In genomic region chr4:41653296-41653695, GRCm38 (mm10) we compare ENCODE assay signal across 8 mouse cellular contexts. TPM values are rescaled to one million over a fixed set of nuclear protein-coding genes. Genes with fewer than 3 reads are reported as not detected.
DNase-seq lines count a peak whose midpoint lies in the region; ATAC-seq and TF ChIP-seq lines count a peak whose summit lies in the region.

No protein-coding gene starts in this region.

- no peaks in the 10 kb centered on the region for H3K27me3 ChIP-seq in testis, adult 2 months (ENCODE audit: control insufficient read depth, insufficient read depth, low read length)
- no peaks in the 10 kb centered on the region for H3K27me3 ChIP-seq in kidney, adult 2 months (replicated peaks; ENCODE audit: control insufficient read depth, insufficient read depth, low read length)
- 0 out of 2 replicates have a peak, but pooled peaks cover 17% of the 10 kb centered on the region for H3K27me3 ChIP-seq in limb, embryonic 14.5 days (ENCODE audit: control insufficient read depth, insufficient read depth, low read length)
- no peaks in the 10 kb centered on the region for H3K27me3 ChIP-seq in neural tube, embryonic 12.5 days (replicated peaks)

- peak; percentile 71; the same call in 1 of the 2 replicates for TF ChIP-seq CTCF in testis, adult 2 months (IDR thresholded peaks at IDR 0.05; ENCODE audit: control insufficient read depth, insufficient read depth, insufficient replicate concordance, low read depth, low read length)
- peak; percentile 77 for TF ChIP-seq CTCF in kidney, adult 2 months (conservative IDR thresholded peaks at IDR 0.05; ENCODE audit: insufficient read depth, insufficient read length, low read depth, low read length)

- ATAC-seq in limb, embryonic 14.5 days (ENCODE audit: low FRiP score, low read depth): no peak
- peak; percentile 61; the same call in 1 of the 2 replicates for ATAC-seq in neural tube, embryonic 12.5 days (ENCODE audit: low FRiP score, low read depth)

- H3K36me3 ChIP-seq in testis, adult 2 months (ENCODE audit: control insufficient read depth, insufficient read depth, low read length): no peaks in the 10 kb centered on the region
- H3K36me3 ChIP-seq in kidney, adult 2 months (ENCODE audit: control insufficient read depth, insufficient read depth, low read length): no peaks in the 10 kb centered on the region
- H3K36me3 ChIP-seq in limb, embryonic 14.5 days (ENCODE audit: control insufficient read depth, insufficient read depth, low read length): no peaks in the 10 kb centered on the region
- H3K36me3 ChIP-seq in neural tube, embryonic 12.5 days: peaks cover 22% of the 10 kb centered on the region

- H3K9ac ChIP-seq in limb, embryonic 14.5 days (ENCODE audit: low read depth, low read length, severe bottlenecking): no peak overlapping the region
- H3K9ac ChIP-seq in neural tube, embryonic 12.5 days: no peak overlapping the region

- no peak overlapping the region for H3K4me2 ChIP-seq in limb, embryonic 14.5 days (replicated peaks; ENCODE audit: low read depth, low read length, severe bottlenecking)
- H3K4me2 ChIP-seq in neural tube, embryonic 12.5 days (replicated peaks): no peak overlapping the region

- no peak for TF ChIP-seq POLR2A in testis, adult 2 months (IDR thresholded peaks at IDR 0.05; ENCODE audit: control insufficient read depth, low read depth, low read length)
- no peak for TF ChIP-seq POLR2A in kidney, adult 2 months (IDR thresholded peaks at IDR 0.05; ENCODE audit: low read depth, low read length)
- no peak for TF ChIP-seq POLR2A in limb, embryonic 14.5 days (IDR thresholded peaks at IDR 0.05; ENCODE audit: borderline replicate concordance, extremely low read depth, insufficient read depth, insufficient read length)

- no peak overlapping the region for H3K4me3 ChIP-seq in testis, adult 2 months (ENCODE audit: control insufficient read depth, low read depth, low read length)
- H3K4me3 ChIP-seq in kidney, adult 2 months (ENCODE audit: insufficient read depth, low read depth, low read length): no peak overlapping the region
- no peak overlapping the region for H3K4me3 ChIP-seq in limb, embryonic 14.5 days (replicated peaks; ENCODE audit: low read length)
- H3K4me3 ChIP-seq in neural tube, embryonic 12.5 days: no peak overlapping the region

- H3K27ac ChIP-seq in testis, adult 2 months (ENCODE audit: control insufficient read depth, insufficient read depth, low read depth, low read length): no peak overlapping the region
- no peak overlapping the region for H3K27ac ChIP-seq in kidney, adult 2 months (ENCODE audit: insufficient read depth, low read depth, low read length)
- no peak overlapping the region for H3K27ac ChIP-seq in limb, embryonic 14.5 days (replicated peaks; ENCODE audit: low read depth, low read length)
- H3K27ac ChIP-seq in neural tube, embryonic 12.5 days: no peak overlapping the region

- DNase-seq in testis, postnatal 14 days (ENCODE audit: low spot score): no peak
- peak; percentile 93 to 95 for DNase-seq in cerebellum, postnatal 10 days
- DNase-seq in frontal cortex, postnatal 25 days (ENCODE audit: low spot score in 2 of 2): peak; percentile 69 to 76
- peak; percentile 71 for DNase-seq in kidney, adult 2 months
- DNase-seq in limb, embryonic 14.5 days (ENCODE audit: low spot score): peak; percentile 58
- DNase-seq in thymus, postnatal 25 days: peak; percentile 66

- H3K9me3 ChIP-seq in limb, embryonic 14.5 days (ENCODE audit: control insufficient read depth, low read length): no peaks in the 10 kb centered on the region
- H3K9me3 ChIP-seq in neural tube, embryonic 12.5 days: no peaks in the 10 kb centered on the region

- 50% methylated on average over 6 of the region's 6 CpGs for WGBS in kidney, adult 2 months
- 36% methylated on average over 6 of the region's 6 CpGs for WGBS in limb, embryonic 14.5 days
- WGBS in neural tube, embryonic 12.5 days: 39% methylated on average over 6 of the region's 6 CpGs

- peaks cover 3% of the 10 kb centered on the region; the same call in 1 of the 2 replicates for H3K4me1 ChIP-seq in testis, adult 2 months (ENCODE audit: control insufficient read depth, insufficient read depth, low read length)
- H3K4me1 ChIP-seq in kidney, adult 2 months (ENCODE audit: control insufficient read depth, insufficient read depth, low read length): no peaks in the 10 kb centered on the region
- no peaks in the 10 kb centered on the region for H3K4me1 ChIP-seq in limb, embryonic 14.5 days (ENCODE audit: control insufficient read depth, insufficient read depth, low read length)
- peaks cover 14% of the 10 kb centered on the region for H3K4me1 ChIP-seq in neural tube, embryonic 12.5 days

RNA-seq across cellular contexts. Expression of gene Enho, which starts 13.2 kb away (rescaled TPM):
- polyA plus RNA-seq in testis, adult 2 months (2012; rRNA removed): 3.7 and 4.2 TPM in 2 replicates
- polyA plus RNA-seq in kidney, adult 2 months (2012; rRNA removed): 9.3 and 9.9 TPM in 2 replicates
- 15.6 and 22.3 TPM in 2 replicates for polyA plus RNA-seq in limb, embryonic 14.5 days (2012; rRNA removed)
- 12.5 and 13.1 TPM in 2 replicates for polyA plus RNA-seq in limb, embryonic 14.5 days (2014; fragmentation: Nextera tagmentation; extraction: Ambion mirVana)
- polyA plus RNA-seq in neural tube, embryonic 12.5 days (2016; fragmentation: Nextera tagmentation; extraction: Ambion mirVana): 73.6 and 74.1 TPM in 2 replicates

RNA-seq across cellular contexts. Expression of gene Cntfr, which starts 43.6 kb away (rescaled TPM):
- 3.7 and 4.0 TPM in 2 replicates for polyA plus RNA-seq in testis, adult 2 months (2012; rRNA removed)
- polyA plus RNA-seq in kidney, adult 2 months (2012; rRNA removed): 15.4 and 15.9 TPM in 2 replicates
- 34.2 and 43.6 TPM in 2 replicates for polyA plus RNA-seq in limb, embryonic 14.5 days (2012; rRNA removed)
- polyA plus RNA-seq in limb, embryonic 14.5 days (2014; fragmentation: Nextera tagmentation; extraction: Ambion mirVana): 5.3 and 5.4 TPM in 2 replicates
- polyA plus RNA-seq in neural tube, embryonic 12.5 days (2016; fragmentation: Nextera tagmentation; extraction: Ambion mirVana): 32.8 and 36.4 TPM in 2 replicates

RNA-seq across cellular contexts. Expression of gene Il11ra1, which starts 46.5 kb away (rescaled TPM):
- 10.7 and 11.0 TPM in 2 replicates for polyA plus RNA-seq in testis, adult 2 months (2012; rRNA removed)
- 125 and 126 TPM in 2 replicates for polyA plus RNA-seq in kidney, adult 2 months (2012; rRNA removed)
- polyA plus RNA-seq in limb, embryonic 14.5 days (2012; rRNA removed): 247 and 316 TPM in 2 replicates
- 384 and 431 TPM in 2 replicates for polyA plus RNA-seq in limb, embryonic 14.5 days (2014; fragmentation: Nextera tagmentation; extraction: Ambion mirVana)
- polyA plus RNA-seq in neural tube, embryonic 12.5 days (2016; fragmentation: Nextera tagmentation; extraction: Ambion mirVana): 73.3 and 79.5 TPM in 2 replicates
